ENCODE assay signal across 27 mouse cellular contexts in genomic region chr10:22822486-22822885, GRCm38 (mm10). TPM values are rescaled to one million over a fixed set of nuclear protein-coding genes. Genes with fewer than 3 reads are reported as not detected.
DNase-seq lines count a peak whose midpoint lies in the region; ATAC-seq and TF ChIP-seq lines count a peak whose summit lies in the region.
"Had no signal": no experiment of that assay in that cellular context is flagged by ENCODE, and none has a peak within 500 bp of the region (broad histone marks: within the 10 kb centered on the region; RNA-seq: fewer than 3 reads in every experiment).

No protein-coding gene starts in this region.

- no peaks in the 10 kb centered on the region for H3K36me3 ChIP-seq in kidney, embryonic 16.5 days (ENCODE audit: insufficient read depth, low read length)
- no peaks in the 10 kb centered on the region for H3K36me3 ChIP-seq in lung, postnatal 0 days (ENCODE audit: insufficient read depth, low read length)
- H3K36me3 ChIP-seq in intestine, embryonic 16.5 days (ENCODE audit: control insufficient read depth, insufficient read depth, low read length), result no peaks in the 10 kb centered on the region
- H3K36me3 ChIP-seq: embryonic facial prominence, embryonic 10.5 days; hindbrain, embryonic 10.5 days; limb, embryonic 12.5 days; liver, embryonic 13.5 days; neural tube, embryonic 12.5 days had no signal

- no peak for TF ChIP-seq EP300 in lung, postnatal 0 days (IDR thresholded peaks at IDR 0.05)

- H3K9ac ChIP-seq in kidney, embryonic 16.5 days (replicated peaks; ENCODE audit: low read length), result no peak overlapping the region
- no peak overlapping the region for H3K9ac ChIP-seq in lung, postnatal 0 days (replicated peaks; ENCODE audit: low read depth)
- H3K9ac ChIP-seq in intestine, embryonic 16.5 days (ENCODE audit: low read depth, low read length), result no peak overlapping the region
- H3K9ac ChIP-seq: limb, embryonic 12.5 days; liver, embryonic 13.5 days; neural tube, embryonic 12.5 days had no signal

- H3K27ac ChIP-seq in kidney, embryonic 16.5 days (ENCODE audit: low read length), result peak overlapping the region; percentile 96
- peak overlapping the region; percentile 9; the same call in 1 of the 2 replicates for H3K27ac ChIP-seq in lung, postnatal 0 days (ENCODE audit: low read length)
- peak overlapping the region; percentile 42; the same call in 1 of the 2 replicates for H3K27ac ChIP-seq in intestine, embryonic 16.5 days (ENCODE audit: low read length)
- H3K27ac ChIP-seq: embryonic facial prominence, embryonic 10.5 days; hindbrain, embryonic 10.5 days; limb, embryonic 12.5 days; liver, embryonic 13.5 days; neural tube, embryonic 12.5 days had no signal

- peaks cover 13% of the 10 kb centered on the region; the same call in 1 of the 2 replicates for H3K4me1 ChIP-seq in kidney, embryonic 16.5 days (ENCODE audit: insufficient read depth, low read length)
- peaks cover 4% of the 10 kb centered on the region; the same call in 1 of the 2 replicates for H3K4me1 ChIP-seq in lung, postnatal 0 days (ENCODE audit: insufficient read depth, low read depth, low read length)
- H3K4me1 ChIP-seq in intestine, embryonic 16.5 days (ENCODE audit: control insufficient read depth, insufficient read depth, low read length), result peaks cover 5% of the 10 kb centered on the region; the same call in 1 of the 2 replicates
- H3K4me1 ChIP-seq: liver, embryonic 13.5 days had no signal

- no peak for ATAC-seq in kidney, embryonic 16.5 days (ENCODE audit: low FRiP score, low TSS enrichment)
- no peak for ATAC-seq in lung, postnatal 0 days
- peak; percentile 29; the same call in 1 of the 2 replicates for ATAC-seq in intestine, embryonic 16.5 days
- ATAC-seq: forebrain, embryonic 16.5 days; hindbrain, embryonic 16.5 days had no signal

- no peaks in the 10 kb centered on the region for H3K9me3 ChIP-seq in kidney, embryonic 16.5 days (ENCODE audit: low read length)
- no peaks in the 10 kb centered on the region for H3K9me3 ChIP-seq in lung, postnatal 0 days (ENCODE audit: low read length)
- no peaks in the 10 kb centered on the region for H3K9me3 ChIP-seq in intestine, embryonic 16.5 days (ENCODE audit: control insufficient read depth, low read length)
- H3K9me3 ChIP-seq: embryonic facial prominence, embryonic 10.5 days; hindbrain, embryonic 10.5 days; limb, embryonic 12.5 days; liver, embryonic 13.5 days; neural tube, embryonic 12.5 days had no signal

- no peaks in the 10 kb centered on the region; the same call in 1 of the 2 replicates for H3K27me3 ChIP-seq in kidney, embryonic 16.5 days (ENCODE audit: insufficient read depth, low read length)
- peaks cover 17% of the 10 kb centered on the region for H3K27me3 ChIP-seq in lung, postnatal 0 days (replicated peaks; ENCODE audit: insufficient read depth, low read length)
- H3K27me3 ChIP-seq in intestine, embryonic 16.5 days (replicated peaks; ENCODE audit: control insufficient read depth, insufficient read depth, low read length), result peaks cover 16% of the 10 kb centered on the region; the same call in 1 of the 2 replicates

- WGBS in kidney, embryonic 16.5 days, result 10% methylated on average over 5 of the region's 5 CpGs
- WGBS in lung, postnatal 0 days, result 13% methylated on average over 5 of the region's 5 CpGs
- WGBS in intestine, embryonic 16.5 days, result 7% methylated on average over 5 of the region's 5 CpGs

- TF ChIP-seq CTCF in lung, postnatal 0 days (IDR thresholded peaks at IDR 0.05), result no peak

- peak overlapping the region; percentile 1; the same call in 1 of the 2 replicates for H3K4me3 ChIP-seq in kidney, embryonic 16.5 days (ENCODE audit: low read length)
- no peak overlapping the region for H3K4me3 ChIP-seq in lung, postnatal 0 days (ENCODE audit: low read depth, low read length)
- H3K4me3 ChIP-seq in intestine, embryonic 16.5 days (ENCODE audit: low read length), result 0 out of 2 replicates have a peak overlapping the region, but pooled peaks have one; percentile 5
- H3K4me3 ChIP-seq: embryonic facial prominence, embryonic 10.5 days; hindbrain, embryonic 10.5 days; limb, embryonic 12.5 days; liver, embryonic 13.5 days; megakaryocyte, embryonic 14.5 days; neural tube, embryonic 12.5 days had no signal

- DNase-seq in kidney, postnatal 4 days, result no peak
- DNase-seq in lung, postnatal 0 days (ENCODE audit: low spot score), result peak; percentile 21
- no peak for DNase-seq in lung, postnatal 14 days
- DNase-seq in layer of hippocampus, adult 18-20 months (ENCODE audit: low spot score in 2 of 2), result no peak
- no peak for DNase-seq in left cerebral cortex, adult 9 months (ENCODE audit: low spot score in 2 of 2)
- DNase-seq: cerebellum, adult 11-12 months; cerebellum, postnatal 10 days; gastrocnemius, postnatal 10 days; kidney, adult 18-20 months; liver, embryonic 13.5 days; lung, postnatal 10 days; midbrain, embryonic 14.5 days; right cerebral cortex, postnatal 4 days had no signal

- H3K4me2 ChIP-seq in kidney, embryonic 16.5 days (replicated peaks; ENCODE audit: low read depth, low read length), result peak overlapping the region; percentile 53
- peak overlapping the region; percentile 18; the same call in 1 of the 2 replicates for H3K4me2 ChIP-seq in lung, postnatal 0 days (replicated peaks; ENCODE audit: low read depth, low read length)
- H3K4me2 ChIP-seq in intestine, embryonic 16.5 days (ENCODE audit: low read depth, low read length), result peak overlapping the region; percentile 13; the same call in 1 of the 2 replicates
- H3K4me2 ChIP-seq: heart, embryonic 11.5 days; limb, embryonic 12.5 days; liver, embryonic 13.5 days; neural tube, embryonic 12.5 days had no signal

RNA-seq across cellular contexts. Expression of gene Tcf21, which starts 2.5 kb away (rescaled TPM):
- 357 and 367 TPM in 2 replicates for polyA plus RNA-seq in kidney, embryonic 16.5 days (2015; fragmentation: Nextera tagmentation; extraction: Ambion mirVana)
- 697 and 750 TPM in 2 replicates for polyA plus RNA-seq in lung, postnatal 0 days (2015; fragmentation: Nextera tagmentation; extraction: Ambion mirVana)
- 133 and 145 TPM in 2 replicates for polyA plus RNA-seq in intestine, embryonic 16.5 days (2015; fragmentation: Nextera tagmentation; extraction: Ambion mirVana)
- not detected for total RNA-seq in layer of hippocampus, adult 18-20 months (2021)
- total RNA-seq: ES-E14; gastrocnemius, postnatal 10 days; granulocyte monocyte progenitor cell, adult 5-6 weeks; left cerebral cortex, postnatal 14 days had no signal
- polyA plus RNA-seq: cortical plate, adult 2 months; midbrain, embryonic 14.5 days had no signal

Comparison
In these comparisons a context has a peak if more than half of its experiments do, and no peak if none do; other contexts are left out.
1. H3K27ac ChIP-seq: peak in every context shown above with its lines; median percentile 96 in kidney, embryonic 16.5 days; 42 in intestine, embryonic 16.5 days; 9 in lung, postnatal 0 days.